Comparison of ENCODE assay signal across 8 mouse cellular contexts in the genomic region with DNA sequence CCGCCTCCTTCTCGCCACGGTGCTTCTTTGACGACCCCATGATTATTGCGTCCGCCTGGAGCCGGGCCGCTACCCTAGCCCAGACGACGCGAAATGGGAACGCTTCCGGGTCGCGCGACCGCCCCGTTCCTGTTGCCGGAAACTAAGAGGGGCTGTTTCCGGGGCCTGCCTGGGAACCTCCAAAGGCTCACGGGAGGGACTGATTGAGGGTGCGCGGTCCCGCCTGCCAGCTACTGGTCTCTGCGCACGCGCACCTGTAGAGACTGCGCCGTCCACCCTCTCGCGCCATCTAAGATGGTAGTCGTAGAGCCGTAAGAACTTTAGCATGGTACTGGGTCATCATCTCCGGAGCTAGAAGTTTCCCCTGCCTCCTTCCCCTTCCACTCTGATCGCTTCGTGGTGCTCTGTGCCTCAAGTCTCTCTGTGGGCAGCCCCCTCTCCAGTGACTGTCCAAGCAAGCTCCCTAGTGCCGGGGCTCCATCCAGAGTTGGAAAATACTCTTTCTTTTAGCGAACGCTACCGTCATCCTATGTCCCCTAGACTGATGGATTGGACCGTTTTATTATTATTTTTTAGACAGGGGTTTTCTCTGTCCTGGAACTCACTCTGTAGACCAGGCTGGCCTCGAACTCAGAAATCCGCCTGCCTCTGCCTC. TPM values are rescaled to one million over a fixed set of nuclear protein-coding genes. Genes with fewer than 3 reads are reported as not detected.
DNase-seq lines count a peak whose midpoint lies in the region; ATAC-seq and TF ChIP-seq lines count a peak whose summit lies in the region.

A gene (minus strand): TSS at position 116 of the 655 bp plus-strand sequence.

- TF ChIP-seq CTCF in Patski (IDR thresholded peaks at IDR 0.05): no peak

- peak within 1 kb of the TSS; percentile 96 for H3K9ac ChIP-seq in hindbrain, embryonic 13.5 days

- 2% methylated on average over 43 of the region's 43 CpGs for WGBS in hindbrain, embryonic 13.5 days

- peak within 1 kb of the TSS; percentile 99 for H3K4me3 ChIP-seq in hindbrain, embryonic 13.5 days

- in situ Hi-C loops in Patski (cut with MboI; ENCODE audit: low pct_unique_long_range_greater_than_20kb): loop anchor here (5.0 kb wide), 1 partner anchor 99 kb away; a partner anchor contains a TSS

- peak; percentile 61 for DNase-seq in Patski (ENCODE audit: low read depth, low spot score)
- DNase-seq in cerebellum, postnatal 14 days: peak; percentile 96
- DNase-seq in frontal cortex, postnatal 14 days (ENCODE audit: low spot score in 2 of 2): peak; percentile 92
- DNase-seq in layer of hippocampus, postnatal 25 days (ENCODE audit: extremely low spot score in 1 of 2, low spot score in 1 of 2): peak; percentile 80 to 87
- DNase-seq in lung, postnatal 25 days (ENCODE audit: low spot score): peak; percentile 96
- peak; percentile 98 for DNase-seq in retina, embryonic 14.5 days (ENCODE audit: low spot score)
- peak; percentile 94 for DNase-seq in thymus, postnatal 4 days

- no peaks in the 10 kb centered on the region for H3K9me3 ChIP-seq in hindbrain, embryonic 13.5 days

- peak; percentile 55 for ATAC-seq in Patski
- peak; percentile 97 for ATAC-seq in hindbrain, embryonic 13.5 days (ENCODE audit: low FRiP score)

- H3K27ac ChIP-seq in hindbrain, embryonic 13.5 days: peak within 1 kb of the TSS; percentile 91

- peaks cover 22% of the 10 kb centered on the region for H3K36me3 ChIP-seq in hindbrain, embryonic 13.5 days

- CTCF ChIA-PET in Patski (lab: Charles Lee): no interaction called here

- peak within 1 kb of the TSS; percentile 97 for H3K4me2 ChIP-seq in hindbrain, embryonic 13.5 days

- H3K4me1 ChIP-seq in hindbrain, embryonic 13.5 days (replicated peaks): peaks cover 37% of the 10 kb centered on the region

- POLR2A ChIA-PET in Patski (lab: Charles Lee): interaction anchor here (1.2 to 2.6 kb wide), 3 partner anchors 22 to 40 kb away, joined by 4 to 14 read pairs (median 6); a partner anchor contains a TSS

- no peaks in the 10 kb centered on the region for H3K27me3 ChIP-seq in Patski
- no peaks in the 10 kb centered on the region for H3K27me3 ChIP-seq in hindbrain, embryonic 13.5 days

RNA-seq across cellular contexts. Expression of the gene that starts here (rescaled TPM):
- 75.3 TPM for polyA plus RNA-seq in Patski (2021)
- polyA plus RNA-seq in hindbrain, embryonic 13.5 days (2015; fragmentation: Nextera tagmentation; extraction: Ambion mirVana): 72.1 and 73.0 TPM in 2 replicates
- total RNA-seq in layer of hippocampus, postnatal 25 days (2021): 10 to 100 TPM; 83.7 to 99.3 TPM

Comparison
In these comparisons a context has a peak if more than half of its experiments do, and no peak if none do; other contexts are left out.
1. Peak in every context shown above with its lines: DNase-seq, ATAC-seq, H3K4me3 ChIP-seq and H3K27ac ChIP-seq.